13 mouse cellular contexts compared by ENCODE assay signal in genomic region chr17:10854207-10854606, GRCm38 (mm10). TPM values are rescaled to one million over a fixed set of nuclear protein-coding genes. Genes with fewer than 3 reads are reported as not detected.
DNase-seq lines count a peak whose midpoint lies in the region; ATAC-seq and TF ChIP-seq lines count a peak whose summit lies in the region.
"Had no signal": no experiment of that assay in that cellular context is flagged by ENCODE, and none has a peak within 500 bp of the region (broad histone marks: within the 10 kb centered on the region; RNA-seq: fewer than 3 reads in every experiment).

No protein-coding gene starts in this region.

- TF ChIP-seq CTCF in lung, embryonic 14.5 days (IDR thresholded peaks at IDR 0.05; ENCODE audit: low read depth) = no peak
- no peak for TF ChIP-seq CTCF in lung, adult 2 months (IDR thresholded peaks at IDR 0.05; ENCODE audit: insufficient read depth, low read length)
- no peak for TF ChIP-seq CTCF in cerebellum, adult 2 months (IDR thresholded peaks at IDR 0.05; ENCODE audit: borderline replicate concordance, insufficient read depth, low read depth, low read length)

- H3K9me3 ChIP-seq in heart, embryonic 10.5 days = no peaks in the 10 kb centered on the region
- no peaks in the 10 kb centered on the region for H3K9me3 ChIP-seq in lung, embryonic 14.5 days (ENCODE audit: low read depth, low read length)
- H3K9me3 ChIP-seq: limb, embryonic 13.5 days had no signal

- peak; percentile 25 to 29 for DNase-seq in heart, adult 18-20 months
- DNase-seq in heart, embryonic 10.5 days (ENCODE audit: low spot score) = no peak
- peak; percentile 15 for DNase-seq in lung, embryonic 14.5 days
- DNase-seq in lung, adult 2 months = no peak
- peak; percentile 57 to 77 for DNase-seq in cerebellum, adult 2 months
- peak; percentile 37 for DNase-seq in layer of hippocampus, adult 9-11 months
- DNase-seq in testis, postnatal 14 days (ENCODE audit: low spot score) = no peak
- DNase-seq: gastrocnemius, postnatal 25 days; kidney, postnatal 36 days; lung, adult 18-20 months; thymus, postnatal 36 days had no signal

- no peak overlapping the region for H3K4me2 ChIP-seq in lung, embryonic 14.5 days
- H3K4me2 ChIP-seq: limb, embryonic 13.5 days had no signal

- H3K9ac ChIP-seq in lung, embryonic 14.5 days = no peak overlapping the region
- H3K9ac ChIP-seq: limb, embryonic 13.5 days had no signal

- H3K4me3 ChIP-seq in heart, embryonic 10.5 days = no peak overlapping the region
- H3K4me3 ChIP-seq in lung, embryonic 14.5 days (ENCODE audit: low read depth, low read length) = no peak overlapping the region
- no peak overlapping the region for H3K4me3 ChIP-seq in lung, adult 2 months (replicated peaks; ENCODE audit: extremely low read depth, low read depth, low read length)
- H3K4me3 ChIP-seq in cerebellum, adult 2 months (replicated peaks; ENCODE audit: insufficient read depth, low read depth, low read length) = no peak overlapping the region
- H3K4me3 ChIP-seq: limb, embryonic 13.5 days had no signal

- WGBS in heart, embryonic 10.5 days = 94% methylated on average over 3 of the region's 3 CpGs
- 79% methylated on average over 3 of the region's 3 CpGs for WGBS in lung, embryonic 14.5 days
- WGBS in lung, adult 2 months = 85% methylated on average over 3 of the region's 3 CpGs
- WGBS in cerebellum, adult 2 months = 25% methylated on average over 3 of the region's 3 CpGs

- no peak overlapping the region for H3K27ac ChIP-seq in heart, embryonic 10.5 days
- no peak overlapping the region for H3K27ac ChIP-seq in lung, embryonic 14.5 days (ENCODE audit: low read depth)
- no peak overlapping the region; the same call in 1 of the 2 replicates for H3K27ac ChIP-seq in cerebellum, adult 2 months (ENCODE audit: insufficient read depth, low read length)
- H3K27ac ChIP-seq: limb, embryonic 13.5 days had no signal

- no peaks in the 10 kb centered on the region for H3K27me3 ChIP-seq in heart, embryonic 10.5 days (ENCODE audit: insufficient read depth, poor library complexity, severe bottlenecking)
- H3K27me3 ChIP-seq in lung, embryonic 14.5 days (ENCODE audit: insufficient read depth, low read length) = no peaks in the 10 kb centered on the region
- H3K27me3 ChIP-seq in cerebellum, adult 2 months (ENCODE audit: control insufficient read depth, insufficient read depth, low read length) = no peaks in the 10 kb centered on the region
- H3K27me3 ChIP-seq: limb, embryonic 13.5 days had no signal

- TF ChIP-seq POLR2A in lung, adult 2 months (IDR thresholded peaks at IDR 0.05; ENCODE audit: borderline replicate concordance, extremely low read depth, low read depth, low read length) = no peak
- no peak for TF ChIP-seq POLR2A in cerebellum, adult 2 months (IDR thresholded peaks at IDR 0.05; ENCODE audit: borderline replicate concordance, insufficient read depth, low read length)

- H3K36me3 ChIP-seq in heart, embryonic 10.5 days = no peaks in the 10 kb centered on the region
- H3K36me3 ChIP-seq in lung, embryonic 14.5 days (ENCODE audit: insufficient read depth) = no peaks in the 10 kb centered on the region
- H3K36me3 ChIP-seq: limb, embryonic 13.5 days had no signal

- H3K4me1 ChIP-seq in heart, embryonic 10.5 days = no peaks in the 10 kb centered on the region
- no peaks in the 10 kb centered on the region for H3K4me1 ChIP-seq in lung, embryonic 14.5 days (ENCODE audit: insufficient read depth)
- no peaks in the 10 kb centered on the region for H3K4me1 ChIP-seq in lung, adult 2 months (ENCODE audit: control insufficient read depth, insufficient read depth, low read length)
- peaks cover 4% of the 10 kb centered on the region; the same call in 1 of the 2 replicates for H3K4me1 ChIP-seq in cerebellum, adult 2 months (ENCODE audit: control insufficient read depth, insufficient read depth, low read length)
- H3K4me1 ChIP-seq: limb, embryonic 13.5 days had no signal

- no peak for ATAC-seq in lung, embryonic 14.5 days (ENCODE audit: insufficient read depth)
- ATAC-seq: intestine, embryonic 16.5 days had no signal

RNA-seq across cellular contexts. Expression of gene Prkn, which starts 14.0 kb away (rescaled TPM):
- total RNA-seq in heart, adult 18-20 months (2021) = 10 to 100 TPM; 12.3 to 13.1 TPM
- polyA plus RNA-seq in heart, embryonic 10.5 days (2016; fragmentation: Nextera tagmentation; extraction: Ambion mirVana) = 1.0 and 1.8 TPM in 2 replicates
- polyA plus RNA-seq in lung, embryonic 14.5 days (2014; fragmentation: Nextera tagmentation; extraction: Ambion mirVana) = 1.0 and 2.1 TPM in 2 replicates
- polyA plus RNA-seq in lung, adult 2 months (2012; rRNA removed) = 3.0 and 3.1 TPM in 2 replicates
- 15.1 and 16.7 TPM in 2 replicates for polyA plus RNA-seq in cerebellum, adult 2 months (2012; rRNA removed)

RNA-seq across cellular contexts. Expression of gene Pacrg, which starts 14.1 kb away (rescaled TPM):
- 1 to 10 TPM; 1.1 to 2.1 TPM for total RNA-seq in heart, adult 18-20 months (2021)
- 0.78 and 0.89 TPM in 2 replicates for polyA plus RNA-seq in heart, embryonic 10.5 days (2016; fragmentation: Nextera tagmentation; extraction: Ambion mirVana)
- polyA plus RNA-seq in lung, embryonic 14.5 days (2014; fragmentation: Nextera tagmentation; extraction: Ambion mirVana) = 2.2 and 2.4 TPM in 2 replicates
- 2.5 and 3.5 TPM in 2 replicates for polyA plus RNA-seq in lung, adult 2 months (2012; rRNA removed)
- polyA plus RNA-seq in cerebellum, adult 2 months (2012; rRNA removed) = 17.4 TPM in 2 replicates

Comparison
In these comparisons a context has a peak if more than half of its experiments do, and no peak if none do; other contexts are left out.
1. DNase-seq: peak in heart, adult 18-20 months (2 of 2), lung, embryonic 14.5 days (single experiment), cerebellum, adult 2 months (2 of 2) and layer of hippocampus, adult 9-11 months (single experiment); none in heart, embryonic 10.5 days (single experiment), lung, adult 2 months (single experiment) and testis, postnatal 14 days (single experiment).